ENCODE assay signal across 30 mouse cellular contexts in the genomic region with DNA sequence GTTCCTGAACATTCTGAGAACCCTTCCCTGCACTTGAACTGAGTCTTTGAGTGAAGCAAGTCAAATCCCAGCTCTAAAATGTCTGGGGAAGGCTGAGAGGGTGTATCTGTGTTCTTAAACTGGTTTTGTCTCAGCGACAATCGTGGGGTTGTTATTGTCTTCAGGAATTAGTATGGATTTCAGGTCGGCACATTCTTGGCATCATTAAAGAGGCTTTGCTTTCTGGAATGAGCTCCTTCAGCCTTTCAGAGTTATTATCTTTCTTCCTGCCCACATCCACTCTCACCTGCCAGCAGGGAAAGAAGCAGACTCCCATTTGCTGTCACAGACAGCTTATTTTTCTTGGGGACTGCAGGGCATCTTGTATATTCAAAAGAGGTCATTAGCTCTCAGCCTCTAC.
"Had no signal": no experiment of that assay in that cellular context is flagged by ENCODE, and none has a peak within 500 bp of the region (broad histone marks: within the 10 kb centered on the region; RNA-seq: fewer than 3 reads in every experiment).

No protein-coding gene starts in this region.

- H3K27ac ChIP-seq: gastrocnemius, adult 2 months; heart, adult 2 months; heart, embryonic 13.5 days; heart, embryonic 15.5 days; hindbrain, embryonic 10.5 days; hindbrain, embryonic 12.5 days; hindbrain, embryonic 14.5 days; intestine, embryonic 15.5 days; left cerebral cortex, adult 2 months; limb, embryonic 10.5 days; limb, embryonic 12.5 days; liver, embryonic 13.5 days; liver, embryonic 15.5 days had no signal

- H3K9ac ChIP-seq: heart, embryonic 13.5 days; heart, embryonic 15.5 days; hindbrain, embryonic 12.5 days; hindbrain, embryonic 14.5 days; intestine, embryonic 15.5 days; limb, embryonic 12.5 days; liver, embryonic 13.5 days; liver, embryonic 15.5 days; liver, postnatal 0 days had no signal

- H3K4me2 ChIP-seq: heart, embryonic 11.5 days; heart, embryonic 13.5 days; heart, embryonic 15.5 days; hindbrain, embryonic 12.5 days; hindbrain, embryonic 14.5 days; intestine, embryonic 15.5 days; limb, embryonic 12.5 days; liver, embryonic 11.5 days; liver, embryonic 13.5 days; liver, embryonic 15.5 days had no signal

- H3K4me1 ChIP-seq: heart, embryonic 13.5 days; heart, embryonic 15.5 days; hindbrain, embryonic 10.5 days; hindbrain, embryonic 12.5 days; intestine, embryonic 15.5 days; limb, embryonic 10.5 days; limb, embryonic 12.5 days; liver, embryonic 13.5 days; liver, embryonic 15.5 days had no signal

- H3K9me3 ChIP-seq: heart, embryonic 13.5 days; heart, embryonic 15.5 days; hindbrain, embryonic 10.5 days; hindbrain, embryonic 12.5 days; intestine, embryonic 15.5 days; limb, embryonic 10.5 days; limb, embryonic 12.5 days; liver, embryonic 13.5 days; liver, embryonic 15.5 days had no signal

- H3K4me3 ChIP-seq: gastrocnemius, adult 2 months; heart, adult 2 months; heart, embryonic 13.5 days; heart, embryonic 15.5 days; hindbrain, embryonic 10.5 days; hindbrain, embryonic 12.5 days; intestine, embryonic 15.5 days; left cerebral cortex, adult 2 months; limb, embryonic 10.5 days; limb, embryonic 12.5 days; liver, embryonic 13.5 days; liver, embryonic 15.5 days had no signal

- H3K27me3 ChIP-seq: heart, embryonic 15.5 days; hindbrain, embryonic 12.5 days; intestine, embryonic 15.5 days; limb, embryonic 12.5 days; liver, embryonic 13.5 days; liver, embryonic 15.5 days had no signal

- DNase-seq: gastrocnemius, adult 2 months; gastrocnemius, postnatal 10 days; gastrocnemius, postnatal 25 days; heart, adult 2 months; heart, postnatal 14 days; heart, postnatal 4 days; kidney, adult 18-20 months; kidney, adult 8-10 months; kidney, postnatal 10 days; kidney, postnatal 25 days; kidney, postnatal 4 days; layer of hippocampus, adult 9-11 months; liver; liver, embryonic 13.5 days; liver, postnatal 0 days had no signal

- H3K36me3 ChIP-seq: heart, embryonic 13.5 days; heart, embryonic 15.5 days; hindbrain, embryonic 10.5 days; hindbrain, embryonic 12.5 days; intestine, embryonic 15.5 days; limb, embryonic 10.5 days; limb, embryonic 12.5 days; liver, embryonic 13.5 days; liver, embryonic 15.5 days had no signal

- ATAC-seq: hindbrain, embryonic 16.5 days; inflammation-experienced regulatory T-cells, adult 6 months; intestine, embryonic 15.5 days; intestine, postnatal 0 days; liver, postnatal 0 days had no signal
